Mouse (Mus musculus) central nervous system, embryonic 18 days (tissue): ENCODE data around the gene Olfr523. TPM values are rescaled to one million over a fixed set of nuclear protein-coding genes. Genes with fewer than 3 reads are reported as not detected.

Source experiments
- polyA plus RNA-seq: library from polyadenylated mRNA; depleted of rRNA; stranded (reverse); fragments of >200 nt; gene quantifications from 2 replicates; pipeline ENCODE4 v1.2.3, GENCODE M21; 2012; rRNA removed

The Olfr523 gene
- polyA plus RNA-seq = not detected in 2 replicates

GRCm38 (mm10) chr7:140172936-140173335 lies at the start of gene Olfr523:
Gene Olfr523 (plus strand): TSS chr7:140173217.

GRCm38 (mm10) chr7:140137135-140138020 lies 35.6 kb upstream of the Olfr523 start, which contains the start of gene Mtg1:
Gene Mtg1 (plus strand): TSS chr7:140137564.

GRCm38 (mm10) chr7:140154218-140154927 lies 18.6 kb upstream of the Olfr523 start, which contains the start of gene Sprn:
Gene Sprn (minus strand): TSS chr7:140154877.

GRCm38 (mm10) chr7:140164664-140165063 lies 8.4 kb upstream of the Olfr523 start, which contains the start of gene Olfr522:
Gene Olfr522 (minus strand): TSS chr7:140164764.

GRCm38 (mm10) chr7:140205864-140206263 lies 32.8 kb downstream of the Olfr523 start, which contains the start of gene Olfr524:
Gene Olfr524 (minus strand): TSS chr7:140205964.

DNA sequence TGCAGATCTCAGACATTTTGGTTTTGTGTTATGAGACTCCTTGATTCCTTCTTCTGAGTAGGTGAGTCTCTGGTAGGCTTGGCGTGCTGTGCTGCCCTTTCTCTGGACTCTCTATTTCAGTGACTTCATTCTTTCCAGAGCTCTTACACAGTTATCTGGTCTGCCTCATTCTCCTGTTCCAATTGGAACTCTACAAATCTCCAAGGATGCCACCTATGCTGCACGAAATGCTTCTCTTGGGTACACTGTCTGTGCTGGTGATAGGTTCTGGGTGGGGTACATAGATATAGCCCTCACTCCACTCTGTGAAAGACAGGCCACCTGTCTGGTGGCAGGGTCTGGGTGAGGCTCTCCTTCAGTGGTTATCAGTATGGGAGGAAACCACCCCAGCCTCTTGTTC lies 45.0 kb downstream of the Olfr523 start, which contains the start of gene Cd163l1:
Gene Cd163l1 (plus strand): TSS at position 301 of the 400 bp plus-strand sequence.

Other genes with a start within 250 kb of the Olfr523 start
- gene Utf1, start 229.4 kb upstream of the Olfr523 start, polyA plus RNA-seq = not detected in 2 replicates
- gene 6430531B16Rik, start 194.5 kb upstream of the Olfr523 start, polyA plus RNA-seq = 0.93 and 0.99 TPM in 2 replicates
- gene Adam8, start 180.7 kb upstream of the Olfr523 start, polyA plus RNA-seq = 8.9 and 10.1 TPM in 2 replicates
- 82.2 and 96.6 TPM in 2 replicates for gene Zfp511, start 136.8 kb upstream of the Olfr523 start, polyA plus RNA-seq
- gene Tubgcp2, start 136.5 kb upstream of the Olfr523 start, polyA plus RNA-seq = 63.0 and 67.3 TPM in 2 replicates
- 0.57 and 0.93 TPM in 2 replicates for gene Msx3, start 124.1 kb upstream of the Olfr523 start, polyA plus RNA-seq
- gene Caly, start 90.7 kb upstream of the Olfr523 start, polyA plus RNA-seq = 359 and 381 TPM in 2 replicates
- gene Prap1, start 79.8 kb upstream of the Olfr523 start, polyA plus RNA-seq = 0.47 TPM in 1 of 2 replicates, not detected in the other
- 27.2 and 32.8 TPM in 2 replicates for gene Fuom, start 70.8 kb upstream of the Olfr523 start, polyA plus RNA-seq
- gene Paox, start 57.4 kb upstream of the Olfr523 start, polyA plus RNA-seq = 5.1 and 5.3 TPM in 2 replicates
- gene Echs1, start 56.7 kb upstream of the Olfr523 start, polyA plus RNA-seq = 84.5 and 97.6 TPM in 2 replicates
- 36.5 and 42.2 TPM in 2 replicates for gene Mtg1, start 35.7 kb upstream of the Olfr523 start, polyA plus RNA-seq
- 29.5 and 33.1 TPM in 2 replicates for gene Sprn, start 18.3 kb upstream of the Olfr523 start, polyA plus RNA-seq
- gene Olfr522, start 8.5 kb upstream of the Olfr523 start, polyA plus RNA-seq = not detected in 2 replicates
- not detected in 2 replicates for gene Olfr524, start 32.7 kb downstream of the Olfr523 start, polyA plus RNA-seq
- 0.13 TPM in 1 of 2 replicates, not detected in the other for gene Cd163l1, start 45.0 kb downstream of the Olfr523 start, polyA plus RNA-seq
- gene 5830411N06Rik, start 74.1 kb downstream of the Olfr523 start, polyA plus RNA-seq = 0.08 TPM in 1 of 2 replicates, not detected in the other
- gene Olfr525, start 147.6 kb downstream of the Olfr523 start, polyA plus RNA-seq = not detected in 2 replicates
- gene Olfr527, start 160.8 kb downstream of the Olfr523 start, polyA plus RNA-seq = not detected in 2 replicates
- not detected in 2 replicates for gene Olfr60, start 188.5 kb downstream of the Olfr523 start, polyA plus RNA-seq
- not detected in 2 replicates for gene Olfr530, start 203.1 kb downstream of the Olfr523 start, polyA plus RNA-seq
- not detected in 2 replicates for gene Olfr531, start 229.7 kb downstream of the Olfr523 start, polyA plus RNA-seq
- not detected in 2 replicates for gene Olfr532, start 248.4 kb downstream of the Olfr523 start, polyA plus RNA-seq